Mouse (Mus musculus): ENCODE data around the gene Cacna1c. TPM values are rescaled to one million over a fixed set of nuclear protein-coding genes. Genes with fewer than 3 reads are reported as not detected.
A peak's percentile ranks its signal among the peaks of the same experiment; 100 is the strongest.

The Cacna1c gene
- total RNA-seq, 1 experiment: 0.98 TPM

- in situ Hi-C loops (cut with MboI; ENCODE audit: low sequenced_read_pairs in 2 of 2, unreplicated experiment in 2 of 2): loop anchor here (10.0 to 25.0 kb wide), 2 partner anchors 463 to 471 kb away; no protein-coding TSS in a partner anchor
- peak; percentile 12 for DNase-seq (ENCODE audit: low read depth, low spot score)
- TF ChIP-seq MAFK (IDR thresholded peaks at IDR 0.05; ENCODE audit: insufficient read depth, low read depth, low read length) (no peak), HCFC1 (IDR thresholded peaks at IDR 0.05; ENCODE audit: borderline replicate concordance, insufficient read depth, low read length) (no peak), ZC3H11A (IDR thresholded peaks at IDR 0.05; ENCODE audit: borderline replicate concordance, low read depth, low read length) (no peak), ZNF384 (IDR thresholded peaks at IDR 0.05; ENCODE audit: low read depth, low read length) (no peak)
These were observed 554.4 kb downstream of the Cacna1c start for GRCm38 (mm10) chr6:118641671-118642325.

GRCm38 (mm10) chr6:118639816-118640215 lies 556.4 kb downstream of the Cacna1c start:
- in situ Hi-C loops (cut with MboI; ENCODE audit: low sequenced_read_pairs in 2 of 2, unreplicated experiment in 2 of 2): loop anchor here (10.0 to 25.0 kb wide), 2 partner anchors 465 to 472 kb away; no protein-coding TSS in a partner anchor
- H3K27ac ChIP-seq (ENCODE audit: insufficient read depth, low read depth, low read length, poor library complexity, severe bottlenecking): no peak overlapping the region
- no peaks in the 10 kb centered on the region for H3K36me3 ChIP-seq (ENCODE audit: control insufficient read depth, insufficient read depth, low read length, poor library complexity, severe bottlenecking)
- no peak overlapping the region for H3K9ac ChIP-seq (ENCODE audit: insufficient read depth, low read depth, low read length, poor library complexity, severe bottlenecking)
- no peak for DNase-seq (ENCODE audit: low read depth, low spot score)
- H3K4me3 ChIP-seq (ENCODE audit: insufficient read depth in 1 of 2, low read depth in 1 of 2, low read length in 2 of 2, poor library complexity in 1 of 2, severe bottlenecking in 1 of 2): no peak overlapping the region
- H3K4me1 ChIP-seq (ENCODE audit: control insufficient read depth in 2 of 2, insufficient read depth in 2 of 2, low read length in 2 of 2, poor library complexity in 1 of 2): peaks cover 0 to 4% of the 10 kb centered on the region in 2 experiments; a peak in 1 of 4 replicates
- H3K9me3 ChIP-seq (ENCODE audit: control insufficient read depth, insufficient read depth, low read depth, low read length): no peaks in the 10 kb centered on the region
- TF ChIP-seq ZNF384 (IDR thresholded peaks at IDR 0.05; ENCODE audit: low read depth, low read length) (no peak), ZC3H11A (IDR thresholded peaks at IDR 0.05; ENCODE audit: borderline replicate concordance, low read depth, low read length) (no peak), MAFK (IDR thresholded peaks at IDR 0.05; ENCODE audit: insufficient read depth, low read depth, low read length) (no peak), CHD2 (IDR thresholded peaks at IDR 0.05; ENCODE audit: low read depth, low read length) (no peak), HCFC1 (IDR thresholded peaks at IDR 0.05; ENCODE audit: borderline replicate concordance, insufficient read depth, low read length) (no peak)

More at GRCm38 (mm10) chr6:118641671-118642325, 554.4 kb downstream of the Cacna1c start:
- no peak overlapping the region for H3K9ac ChIP-seq (ENCODE audit: insufficient read depth, low read depth, low read length, poor library complexity, severe bottlenecking)
- H3K27ac ChIP-seq (ENCODE audit: insufficient read depth, low read depth, low read length, poor library complexity, severe bottlenecking): no peak overlapping the region
- H3K4me3 ChIP-seq (ENCODE audit: insufficient read depth in 1 of 2, low read depth in 1 of 2, low read length in 2 of 2, poor library complexity in 1 of 2, severe bottlenecking in 1 of 2): no peak overlapping the region
- H3K9me3 ChIP-seq (ENCODE audit: control insufficient read depth, insufficient read depth, low read depth, low read length): no peaks in the 10 kb centered on the region
- no peaks in the 10 kb centered on the region for H3K36me3 ChIP-seq (ENCODE audit: control insufficient read depth, insufficient read depth, low read length, poor library complexity, severe bottlenecking)
- H3K4me1 ChIP-seq (ENCODE audit: control insufficient read depth in 2 of 2, insufficient read depth in 2 of 2, low read length in 2 of 2, poor library complexity in 1 of 2): peaks cover 0 to 4% of the 10 kb centered on the region in 2 experiments; a peak in 1 of 4 replicates

GRCm38 (mm10) chr6:118638911-118639310 lies 557.3 kb downstream of the Cacna1c start:
- H3K4me1 ChIP-seq (ENCODE audit: control insufficient read depth in 2 of 2, insufficient read depth in 2 of 2, low read length in 2 of 2, poor library complexity in 1 of 2): peaks cover 0 to 4% of the 10 kb centered on the region in 2 experiments; a peak in 1 of 4 replicates
- H3K4me3 ChIP-seq (ENCODE audit: insufficient read depth in 1 of 2, low read depth in 1 of 2, low read length in 2 of 2, poor library complexity in 1 of 2, severe bottlenecking in 1 of 2): no peak overlapping the region
- no peaks in the 10 kb centered on the region for H3K36me3 ChIP-seq (ENCODE audit: control insufficient read depth, insufficient read depth, low read length, poor library complexity, severe bottlenecking)
- in situ Hi-C loops (cut with MboI; ENCODE audit: low sequenced_read_pairs in 2 of 2, unreplicated experiment in 2 of 2): loop anchor here in 1 of 2 experiments (25.0 kb wide), 1 partner anchor 473 kb away; no protein-coding TSS in a partner anchor
- H3K9me3 ChIP-seq (ENCODE audit: control insufficient read depth, insufficient read depth, low read depth, low read length): no peaks in the 10 kb centered on the region
- H3K9ac ChIP-seq (ENCODE audit: insufficient read depth, low read depth, low read length, poor library complexity, severe bottlenecking): no peak overlapping the region
- TF ChIP-seq CHD2 (IDR thresholded peaks at IDR 0.05; ENCODE audit: low read depth, low read length) (no peak), ZNF384 (IDR thresholded peaks at IDR 0.05; ENCODE audit: low read depth, low read length) (no peak), HCFC1 (IDR thresholded peaks at IDR 0.05; ENCODE audit: borderline replicate concordance, insufficient read depth, low read length) (no peak), ZC3H11A (IDR thresholded peaks at IDR 0.05; ENCODE audit: borderline replicate concordance, low read depth, low read length) (no peak), MAFK (IDR thresholded peaks at IDR 0.05; ENCODE audit: insufficient read depth, low read depth, low read length) (no peak)
- no peak for DNase-seq (ENCODE audit: low read depth, low spot score)
- no peak overlapping the region for H3K27ac ChIP-seq (ENCODE audit: insufficient read depth, low read depth, low read length, poor library complexity, severe bottlenecking)

GRCm38 (mm10) chr6:118632491-118632890 lies 563.7 kb downstream of the Cacna1c start:
- no peak for TF ChIP-seq HCFC1 (IDR thresholded peaks at IDR 0.05; ENCODE audit: borderline replicate concordance, insufficient read depth, low read length)
- no peak for TF ChIP-seq MAFK (IDR thresholded peaks at IDR 0.05; ENCODE audit: insufficient read depth, low read depth, low read length)
- TF ChIP-seq ZNF384 (IDR thresholded peaks at IDR 0.05; ENCODE audit: low read depth, low read length): no peak
- no peak for TF ChIP-seq CHD2 (IDR thresholded peaks at IDR 0.05; ENCODE audit: low read depth, low read length)
- no peak for TF ChIP-seq ZC3H11A (IDR thresholded peaks at IDR 0.05; ENCODE audit: borderline replicate concordance, low read depth, low read length)
- in situ Hi-C loops (cut with MboI; ENCODE audit: low sequenced_read_pairs in 2 of 2, unreplicated experiment in 2 of 2): loop anchor here in 1 of 2 experiments (25.0 kb wide), 1 partner anchor 480 kb away; no protein-coding TSS in a partner anchor
- Histone ChIP-seq H3K4me1 (ENCODE audit: control insufficient read depth in 2 of 2, insufficient read depth in 2 of 2, low read length in 2 of 2, poor library complexity in 1 of 2) (no peaks in the 10 kb centered on the region), H3K9ac (ENCODE audit: insufficient read depth, low read depth, low read length, poor library complexity, severe bottlenecking) (no peak overlapping the region), H3K9me3 (ENCODE audit: control insufficient read depth, insufficient read depth, low read depth, low read length) (no peaks in the 10 kb centered on the region), H3K27ac (ENCODE audit: insufficient read depth, low read depth, low read length, poor library complexity, severe bottlenecking) (no peak overlapping the region), H3K36me3 (ENCODE audit: control insufficient read depth, insufficient read depth, low read length, poor library complexity, severe bottlenecking) (no peaks in the 10 kb centered on the region), H3K4me3 (ENCODE audit: insufficient read depth in 1 of 2, low read depth in 1 of 2, low read length in 2 of 2, poor library complexity in 1 of 2, severe bottlenecking in 1 of 2) (no peak overlapping the region)
- DNase-seq (ENCODE audit: low read depth, low spot score): no peak
